Mouse (Mus musculus) kidney, embryonic 14.5 days (tissue): Measurements from ENCODE around the gene Hes7. TPM values are rescaled to one million over a fixed set of nuclear protein-coding genes. Genes with fewer than 3 reads are reported as not detected.

ENCODE experiments used
- ATAC-seq: fragments of 200-750 bp; cut with Nextera tagmentation; 2 replicates; pipeline ENCODE4 v1.8.0; 2017; ENCODE audit warnings: moderate number of reproducible peaks, mild to moderate bottlenecking, moderate TSS enrichment, moderate library complexity; ENCODE audit not compliant: low FRiP score, low TSS enrichment
- H3K27ac ChIP-seq: fragments of 300-500 bp; sonication (generic); 2 replicates; pipeline ENCODE4 v1.5.1; 2014; ENCODE audit warnings: low read depth, mild to moderate bottlenecking, low read length, moderate library complexity, mixed read lengths
- H3K27me3 ChIP-seq: fragments of 300-500 bp; sonication (generic); 2 replicates; pipeline ENCODE4 v1.6.1; 2014; ENCODE audit warnings: mild to moderate bottlenecking, low read length; ENCODE audit not compliant: control insufficient read depth, insufficient read depth
- H3K36me3 ChIP-seq: fragments of 300-500 bp; sonication (generic); 2 replicates; pipeline ENCODE4 v1.6.1; 2014; ENCODE audit warnings: low read length, mixed read lengths; ENCODE audit not compliant: control insufficient read depth, insufficient read depth
- H3K4me1 ChIP-seq: fragments of 300-500 bp; sonication (generic); 2 replicates; pipeline ENCODE4 v1.6.1; 2014; ENCODE audit warnings: low read length, mixed read lengths; ENCODE audit not compliant: control insufficient read depth, insufficient read depth
- H3K4me2 ChIP-seq: fragments of 300-500 bp; sonication (generic); replicated peaks from 2 replicates; pipeline ENCODE4 v1.6.1; 2014; ENCODE audit warnings: low read depth, mild to moderate bottlenecking, low read length
- H3K4me3 ChIP-seq: fragments of 300-500 bp; sonication (generic); 2 replicates; pipeline ENCODE4 v1.5.1; 2014; ENCODE audit warnings: mild to moderate bottlenecking, low read length
- H3K9ac ChIP-seq: fragments of 300-500 bp; sonication (generic); 2 replicates; pipeline ENCODE4 v1.6.1; 2014; ENCODE audit warnings: low read depth, mild to moderate bottlenecking, low read length, moderate library complexity
- H3K9me3 ChIP-seq: fragments of 300-500 bp; sonication (generic); 2 replicates; pipeline ENCODE4 v1.6.1; 2016; ENCODE audit warnings: low read length; ENCODE audit not compliant: control insufficient read depth
- WGBS: fragments of 180-500 bp; shearing (Covaris S2); extraction: QIAGEN DNeasy Blood & Tissue Kit; methylation state at CpG from one replicate; pipeline ENCODE4 v1.1.7; 2014; 5-methylcytosine and 5-hydroxymethylcytosine counted together
- polyA plus RNA-seq: library from polyadenylated mRNA; unstranded; fragments of >200 nt; fragmentation: Nextera tagmentation; extraction: Ambion mirVana; gene quantifications from 2 replicates; pipeline ENCODE4 v1.2.1, GENCODE M21; 2014

Hes7 gene
- polyA plus RNA-seq, 1 experiment from 2014 or later, result 0.23 TPM

GRCm38 (mm10) chr11:69125919-69126705 lies 5.9 kb downstream of the Hes7 start:
- Histone ChIP-seq H3K4me2 (peak overlapping the region; percentile 77), H3K9ac (peak overlapping the region; percentile 56; the same call in 1 of the 2 replicates), H3K36me3 (no peaks in the 10 kb centered on the region), H3K4me3 (peak overlapping the region; percentile 52), H3K27ac (no peak overlapping the region), H3K27me3 (no peaks in the 10 kb centered on the region), H3K9me3 (no peaks in the 10 kb centered on the region), H3K4me1 (peaks cover 10% of the 10 kb centered on the region; the same call in 1 of the 2 replicates)
- ATAC-seq, result no peak
- 11% methylated on average over 20 of the region's 20 CpGs for WGBS

- Histone ChIP-seq H3K4me3 (no peak overlapping the region), H3K27ac (no peak overlapping the region), H3K9ac (no peak overlapping the region), H3K4me2 (peak overlapping the region; percentile 77; the same call in 1 of the 2 replicates), H3K36me3 (no peaks in the 10 kb centered on the region), H3K4me1 (peaks cover 10% of the 10 kb centered on the region; the same call in 1 of the 2 replicates), H3K9me3 (no peaks in the 10 kb centered on the region), H3K27me3 (no peaks in the 10 kb centered on the region)
- WGBS, result 28% methylated on average over 2 of the region's 2 CpGs
- ATAC-seq, result no peak
Measured at GRCm38 (mm10) chr11:69126706-69127095, 6.5 kb downstream of the Hes7 start.

- Histone ChIP-seq H3K27ac (no peak overlapping the region), H3K27me3 (peaks cover 2% of the 10 kb centered on the region; the same call in 1 of the 2 replicates), H3K36me3 (no peaks in the 10 kb centered on the region), H3K4me3 (no peak overlapping the region), H3K9me3 (no peaks in the 10 kb centered on the region), H3K4me1 (peaks cover 10% of the 10 kb centered on the region; the same call in 1 of the 2 replicates), H3K4me2 (no peak overlapping the region), H3K9ac (no peak overlapping the region)
- no peak for ATAC-seq
- WGBS, result 70% methylated on average over 8 of the region's 8 CpGs
Measured at GRCm38 (mm10) chr11:69128426-69129122, 8.4 kb downstream of the Hes7 start.

- peak overlapping the region; percentile 84 for H3K4me2 ChIP-seq
- no peak overlapping the region for H3K9ac ChIP-seq
- peak; percentile 50; the same call in 1 of the 2 replicates for ATAC-seq
- H3K9me3 ChIP-seq, result no peaks in the 10 kb centered on the region
- H3K4me1 ChIP-seq, result 0 out of 2 replicates have a peak, but pooled peaks cover 5% of the 10 kb centered on the region
- 25% methylated on average over 5 of the region's 5 CpGs for WGBS
- peak overlapping the region; percentile 49; the same call in 1 of the 2 replicates for H3K4me3 ChIP-seq
- H3K36me3 ChIP-seq, result no peaks in the 10 kb centered on the region
- peaks cover 3% of the 10 kb centered on the region; the same call in 1 of the 2 replicates for H3K27me3 ChIP-seq
- H3K27ac ChIP-seq, result no peak overlapping the region
Measured at GRCm38 (mm10) chr11:69133566-69133922, 13.3 kb downstream of the Hes7 start.

GRCm38 (mm10) chr11:69133923-69134621 lies 13.9 kb downstream of the Hes7 start:
- no peak overlapping the region for H3K27ac ChIP-seq
- peak; percentile 76 for ATAC-seq
- peak overlapping the region; percentile 49 for H3K4me3 ChIP-seq
- H3K9me3 ChIP-seq, result no peaks in the 10 kb centered on the region
- WGBS, result 2% methylated on average over 34 of the region's 34 CpGs
- H3K27me3 ChIP-seq, result peaks cover 3% of the 10 kb centered on the region; the same call in 1 of the 2 replicates
- H3K9ac ChIP-seq, result peak overlapping the region; percentile 38; the same call in 1 of the 2 replicates
- peak overlapping the region; percentile 84 for H3K4me2 ChIP-seq
- no peaks in the 10 kb centered on the region for H3K36me3 ChIP-seq
- 0 out of 2 replicates have a peak, but pooled peaks cover 5% of the 10 kb centered on the region for H3K4me1 ChIP-seq

GRCm38 (mm10) chr11:69134622-69134968 lies 14.4 kb downstream of the Hes7 start:
- 25% methylated on average over 8 of the region's 8 CpGs for WGBS
- no peaks in the 10 kb centered on the region for H3K36me3 ChIP-seq
- H3K9me3 ChIP-seq, result no peaks in the 10 kb centered on the region
- no peak overlapping the region for H3K27ac ChIP-seq
- ATAC-seq, result peak; percentile 51
- H3K4me3 ChIP-seq, result peak overlapping the region; percentile 49
- 0 out of 2 replicates have a peak, but pooled peaks cover 5% of the 10 kb centered on the region for H3K4me1 ChIP-seq
- H3K27me3 ChIP-seq, result peaks cover 3% of the 10 kb centered on the region; the same call in 1 of the 2 replicates
- H3K9ac ChIP-seq, result peak overlapping the region; percentile 38; the same call in 1 of the 2 replicates
- H3K4me2 ChIP-seq, result peak overlapping the region; percentile 84

GRCm38 (mm10) chr11:69135361-69135760 lies 15.2 kb downstream of the Hes7 start:
- peaks cover 3% of the 10 kb centered on the region; the same call in 1 of the 2 replicates for H3K27me3 ChIP-seq

GRCm38 (mm10) chr11:69147546-69147945 lies 27.3 kb downstream of the Hes7 start:
- Histone ChIP-seq H3K9me3 (no peaks in the 10 kb centered on the region), H3K9ac (no peak overlapping the region), H3K27me3 (no peaks in the 10 kb centered on the region), H3K27ac (no peak overlapping the region), H3K4me2 (no peak overlapping the region), H3K4me1 (no peaks in the 10 kb centered on the region), H3K36me3 (no peaks in the 10 kb centered on the region), H3K4me3 (no peak overlapping the region)
- ATAC-seq, result no peak
- WGBS, result 82% methylated on average over 7 of the region's 7 CpGs

More at GRCm38 (mm10) chr11:69135361-69135760, 15.2 kb downstream of the Hes7 start:
- no peak overlapping the region for H3K4me2 ChIP-seq
- H3K9me3 ChIP-seq, result no peaks in the 10 kb centered on the region
- no peaks in the 10 kb centered on the region for H3K36me3 ChIP-seq
- no peak overlapping the region for H3K9ac ChIP-seq
- H3K27ac ChIP-seq, result no peak overlapping the region
- ATAC-seq, result no peak
- WGBS, result 89% methylated on average over 6 of the region's 6 CpGs
- H3K4me3 ChIP-seq, result no peak overlapping the region
- H3K4me1 ChIP-seq, result 0 out of 2 replicates have a peak, but pooled peaks cover 5% of the 10 kb centered on the region
